ENCODE assay signal across 20 mouse cellular contexts in genomic region chr6:95841502-95841901, GRCm38 (mm10).
DNase-seq lines count a peak whose midpoint lies in the region; ATAC-seq and TF ChIP-seq lines count a peak whose summit lies in the region.
"Had no signal": no experiment of that assay in that cellular context is flagged by ENCODE, and none has a peak within 500 bp of the region (broad histone marks: within the 10 kb centered on the region; RNA-seq: fewer than 3 reads in every experiment).

No protein-coding gene starts in this region.

- WGBS in kidney, embryonic 14.5 days = 66% methylated on average over 3 of the region's 3 CpGs
- 31% methylated on average over 3 of the region's 3 CpGs for WGBS in stomach, embryonic 15.5 days

- intact Hi-C loops in left cerebral cortex, adult 2 months (cut with DNase I) = no loop called here

- no peaks in the 10 kb centered on the region for H3K36me3 ChIP-seq in kidney, embryonic 14.5 days (ENCODE audit: control insufficient read depth, insufficient read depth, low read length)
- H3K36me3 ChIP-seq in stomach, embryonic 15.5 days = no peaks in the 10 kb centered on the region
- H3K36me3 ChIP-seq: embryonic facial prominence, embryonic 12.5 days; forebrain, embryonic 12.5 days; hindbrain, embryonic 13.5 days; liver, embryonic 12.5 days; midbrain, embryonic 13.5 days; neural tube, embryonic 15.5 days had no signal

- H3K27ac ChIP-seq in kidney, embryonic 14.5 days (ENCODE audit: low read depth, low read length) = no peak overlapping the region
- peak overlapping the region; percentile 61 for H3K27ac ChIP-seq in stomach, embryonic 15.5 days
- no peak overlapping the region for H3K27ac ChIP-seq in left cerebral cortex, adult 2 months
- H3K27ac ChIP-seq: embryonic facial prominence, embryonic 12.5 days; forebrain, embryonic 12.5 days; hindbrain, embryonic 13.5 days; liver, embryonic 12.5 days; midbrain, embryonic 13.5 days; neural tube, embryonic 15.5 days had no signal

- no peak overlapping the region for H3K9ac ChIP-seq in kidney, embryonic 14.5 days (ENCODE audit: low read depth, low read length)
- no peak overlapping the region for H3K9ac ChIP-seq in stomach, embryonic 15.5 days
- H3K9ac ChIP-seq: embryonic facial prominence, embryonic 12.5 days; forebrain, embryonic 12.5 days; hindbrain, embryonic 13.5 days; liver, embryonic 12.5 days; midbrain, embryonic 13.5 days; neural tube, embryonic 15.5 days had no signal

- no peak overlapping the region for H3K4me3 ChIP-seq in kidney, embryonic 14.5 days (ENCODE audit: low read length)
- H3K4me3 ChIP-seq in stomach, embryonic 15.5 days (replicated peaks) = no peak overlapping the region
- H3K4me3 ChIP-seq in left cerebral cortex, adult 2 months = no peak overlapping the region
- H3K4me3 ChIP-seq: embryonic facial prominence, embryonic 12.5 days; forebrain, embryonic 12.5 days; hindbrain, embryonic 13.5 days; liver, embryonic 12.5 days; midbrain, embryonic 13.5 days; myocyte; neural tube, embryonic 15.5 days had no signal

- no peak for TF ChIP-seq CTCF in left cerebral cortex, adult 2 months (IDR thresholded peaks at IDR 0.05)

- DNase-seq in kidney, postnatal 14 days = peak; percentile 1
- DNase-seq in NIH3T3 (ENCODE audit: low read depth) (peak; percentile 92), adipocyte (ENCODE audit: low spot score) (peak; percentile 5)
- no peak for DNase-seq in embryo, embryonic 11 days
- DNase-seq in left cerebral cortex, adult 2 months (ENCODE audit: extremely low spot score in 1 of 2, low spot score in 2 of 2) = no peak
- DNase-seq: adrenal gland, adult 2 months; cerebellum, adult 11-12 months; gastrocnemius, postnatal 14 days; kidney, adult 11 months; layer of hippocampus, postnatal 36 days; right cerebral cortex, postnatal 25 days had no signal

- peaks cover 5% of the 10 kb centered on the region for H3K9me3 ChIP-seq in kidney, embryonic 14.5 days (ENCODE audit: control insufficient read depth, low read length)
- no peaks in the 10 kb centered on the region for H3K9me3 ChIP-seq in stomach, embryonic 15.5 days
- H3K9me3 ChIP-seq: embryonic facial prominence, embryonic 12.5 days; forebrain, embryonic 12.5 days; liver, embryonic 12.5 days; midbrain, embryonic 13.5 days had no signal

- H3K4me1 ChIP-seq in kidney, embryonic 14.5 days (ENCODE audit: control insufficient read depth, insufficient read depth, low read length) = no peaks in the 10 kb centered on the region
- no peaks in the 10 kb centered on the region for H3K4me1 ChIP-seq in stomach, embryonic 15.5 days
- H3K4me1 ChIP-seq: embryonic facial prominence, embryonic 12.5 days; forebrain, embryonic 12.5 days; hindbrain, embryonic 13.5 days; liver, embryonic 12.5 days; midbrain, embryonic 13.5 days; neural tube, embryonic 15.5 days had no signal

- H3K27me3 ChIP-seq in kidney, embryonic 14.5 days (ENCODE audit: control insufficient read depth, insufficient read depth, low read length) = no peaks in the 10 kb centered on the region
- no peaks in the 10 kb centered on the region for H3K27me3 ChIP-seq in stomach, embryonic 15.5 days (replicated peaks)
- H3K27me3 ChIP-seq: embryonic facial prominence, embryonic 12.5 days; forebrain, embryonic 12.5 days; hindbrain, embryonic 13.5 days; liver, embryonic 12.5 days; midbrain, embryonic 13.5 days; neural tube, embryonic 15.5 days had no signal

- ATAC-seq in kidney, embryonic 14.5 days (ENCODE audit: low FRiP score, low TSS enrichment) = no peak
- peak; percentile 78 for ATAC-seq in stomach, embryonic 15.5 days (ENCODE audit: insufficient read depth, low FRiP score, low read depth)
- ATAC-seq: liver, embryonic 12.5 days; midbrain, embryonic 13.5 days had no signal

- H3K4me2 ChIP-seq in kidney, embryonic 14.5 days (replicated peaks; ENCODE audit: low read depth, low read length) = no peak overlapping the region
- H3K4me2 ChIP-seq in stomach, embryonic 15.5 days = no peak overlapping the region
- H3K4me2 ChIP-seq: embryonic facial prominence, embryonic 12.5 days; forebrain, embryonic 12.5 days; hindbrain, embryonic 13.5 days; liver, embryonic 12.5 days; midbrain, embryonic 13.5 days; neural tube, embryonic 15.5 days had no signal

Comparison
In these comparisons a context has a peak if more than half of its experiments do, and no peak if none do; other contexts are left out.
1. DNase-seq: peak in kidney, postnatal 14 days (single experiment), NIH3T3 (single experiment) and adipocyte (single experiment); none in embryo, embryonic 11 days (single experiment) and left cerebral cortex, adult 2 months (0 of 2).